Mouse (Mus musculus) neural tube, embryonic 13.5 days (tissue): ENCODE results near the gene Gm44511. TPM values are rescaled to one million over a fixed set of nuclear protein-coding genes. Genes with fewer than 3 reads are reported as not detected.

Experiments
- ATAC-seq: fragments of 200-750 bp; cut with Nextera tagmentation; 2 replicates; pipeline ENCODE4 v1.8.0; 2017; ENCODE audit warnings: low read depth, mild to moderate bottlenecking, moderate TSS enrichment, moderate library complexity
- H3K27ac ChIP-seq: fragments of 300-500 bp; sonication (generic); replicated peaks from 2 replicates; pipeline ENCODE4 v1.5.1; 2015; ENCODE audit warnings: moderate library complexity, mild to moderate bottlenecking, inconsistent platforms
- H3K27me3 ChIP-seq: fragments of 300-500 bp; sonication (generic); 2 replicates; pipeline ENCODE4 v1.6.1; 2015; ENCODE audit warnings: mild to moderate bottlenecking, inconsistent platforms
- H3K36me3 ChIP-seq: fragments of 300-500 bp; sonication (generic); 2 replicates; pipeline ENCODE4 v1.6.1; 2015; ENCODE audit warnings: mild to moderate bottlenecking, inconsistent platforms
- H3K4me1 ChIP-seq: fragments of 300-500 bp; sonication (generic); replicated peaks from 2 replicates; pipeline ENCODE4 v1.6.1; 2015; ENCODE audit warnings: inconsistent platforms
- H3K4me2 ChIP-seq: fragments of 300-500 bp; sonication (generic); 2 replicates; pipeline ENCODE4 v1.6.1; 2015; ENCODE audit warnings: inconsistent platforms, mild to moderate bottlenecking, moderate library complexity
- H3K4me3 ChIP-seq: fragments of 300-500 bp; sonication (generic); 2 replicates; pipeline ENCODE4 v1.5.1; 2015; ENCODE audit warnings: mild to moderate bottlenecking, inconsistent platforms
- H3K9ac ChIP-seq: fragments of 300-500 bp; sonication (generic); 2 replicates; pipeline ENCODE4 v1.6.1; 2015; ENCODE audit warnings: moderate library complexity, mild to moderate bottlenecking, inconsistent platforms
- H3K9me3 ChIP-seq: fragments of 300-500 bp; sonication (generic); 2 replicates; pipeline ENCODE4 v1.6.1; 2016; ENCODE audit warnings: inconsistent platforms
- WGBS: fragments of 180-500 bp; shearing (Covaris S2); methylation state at CpG from one replicate; pipeline ENCODE4 v1.1.7; 2015; 5-methylcytosine and 5-hydroxymethylcytosine counted together
- polyA plus RNA-seq: library from polyadenylated mRNA; unstranded; fragments of >200 nt; fragmentation: Nextera tagmentation; extraction: Ambion mirVana; gene quantifications from 2 replicates; pipeline ENCODE4 v1.2.1, GENCODE M21; 2015

Gm44511 gene
- polyA plus RNA-seq, 1 experiment from 2014 or later: not detected

- Histone ChIP-seq H3K27me3 (no peaks in the 10 kb centered on the region), H3K4me1 (0 out of 2 replicates have a peak, but pooled peaks cover 4% of the 10 kb centered on the region), H3K9me3 (no peaks in the 10 kb centered on the region), H3K9ac (no peak overlapping the region), H3K4me3 (no peak overlapping the region), H3K27ac (no peak overlapping the region), H3K4me2 (no peak overlapping the region), H3K36me3 (no peaks in the 10 kb centered on the region)
- WGBS: 93% methylated on average over 7 of the region's 7 CpGs
- no peak for ATAC-seq
Observed at GRCm38 (mm10) chr6:128737445-128737844, 88.7 kb downstream of the Gm44511 start.

DNA sequence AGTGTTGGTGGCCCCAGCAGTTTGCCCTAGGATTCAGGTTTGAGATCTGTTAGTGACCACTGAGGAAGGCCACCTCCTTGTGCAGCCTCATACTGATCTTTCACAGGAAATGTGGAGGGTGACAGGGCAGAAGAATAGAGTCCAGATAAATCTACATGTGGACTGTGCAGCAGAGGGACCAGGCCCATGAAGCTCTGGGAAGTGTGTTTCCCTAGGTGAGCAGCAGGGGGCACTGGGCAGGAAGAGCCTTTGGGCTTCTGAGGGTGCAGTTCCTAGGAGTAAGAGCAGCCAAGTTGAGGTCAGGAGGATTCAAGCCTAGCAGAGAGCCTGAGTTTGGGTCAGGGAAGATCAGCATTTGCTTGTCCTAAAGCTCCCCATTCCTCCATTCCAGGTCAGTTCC lies 90.0 kb downstream of the Gm44511 start:
- H3K27ac ChIP-seq: no peak overlapping the region
- H3K4me3 ChIP-seq: no peak overlapping the region
- ATAC-seq: no peak
- H3K27me3 ChIP-seq: no peaks in the 10 kb centered on the region
- no peak overlapping the region for H3K4me2 ChIP-seq
- H3K9ac ChIP-seq: no peak overlapping the region
- H3K9me3 ChIP-seq: no peaks in the 10 kb centered on the region
- 0 out of 2 replicates have a peak, but pooled peaks cover 4% of the 10 kb centered on the region for H3K4me1 ChIP-seq
- no peaks in the 10 kb centered on the region for H3K36me3 ChIP-seq

DNA sequence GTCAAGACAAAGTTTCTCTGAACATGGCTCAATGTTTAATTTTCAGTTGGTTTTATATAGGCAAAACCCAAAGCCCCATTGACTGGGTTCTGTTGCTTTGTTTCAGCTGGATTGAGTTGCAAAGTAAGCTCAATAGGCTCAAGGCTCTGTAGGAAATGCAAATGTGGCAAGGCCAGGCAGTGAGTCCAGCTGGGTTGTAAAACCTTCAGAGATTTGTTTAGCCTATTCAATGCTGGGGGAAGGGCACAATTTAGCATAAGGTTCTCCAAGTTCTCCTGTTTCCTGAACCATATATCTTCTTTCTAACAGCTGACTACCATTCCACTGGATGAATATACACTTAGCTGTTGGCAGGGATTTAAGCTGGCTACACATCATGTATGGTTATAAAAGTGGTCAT lies 91.2 kb downstream of the Gm44511 start:
- ATAC-seq: no peak
- H3K27ac ChIP-seq: no peak overlapping the region
- H3K9me3 ChIP-seq: no peaks in the 10 kb centered on the region
- H3K27me3 ChIP-seq: no peaks in the 10 kb centered on the region
- H3K4me3 ChIP-seq: no peak overlapping the region
- H3K9ac ChIP-seq: no peak overlapping the region
- H3K36me3 ChIP-seq: no peaks in the 10 kb centered on the region
- H3K4me1 ChIP-seq: 0 out of 2 replicates have a peak, but pooled peaks cover 4% of the 10 kb centered on the region
- H3K4me2 ChIP-seq: no peak overlapping the region

GRCm38 (mm10) chr6:128733908-128734679 lies 92.0 kb downstream of the Gm44511 start:
- no peak overlapping the region for H3K27ac ChIP-seq
- H3K27me3 ChIP-seq: no peaks in the 10 kb centered on the region
- no peak overlapping the region for H3K9ac ChIP-seq
- ATAC-seq: no peak
- H3K36me3 ChIP-seq: no peaks in the 10 kb centered on the region
- H3K4me2 ChIP-seq: no peak overlapping the region
- WGBS: 60% methylated on average over 5 of the region's 5 CpGs
- 0 out of 2 replicates have a peak, but pooled peaks cover 4% of the 10 kb centered on the region for H3K4me1 ChIP-seq
- no peaks in the 10 kb centered on the region for H3K9me3 ChIP-seq
- no peak overlapping the region for H3K4me3 ChIP-seq

- Histone ChIP-seq H3K4me3 (no peak overlapping the region), H3K4me1 (0 out of 2 replicates have a peak, but pooled peaks cover 4% of the 10 kb centered on the region), H3K9me3 (no peaks in the 10 kb centered on the region), H3K4me2 (no peak overlapping the region), H3K27me3 (no peaks in the 10 kb centered on the region), H3K9ac (no peak overlapping the region), H3K36me3 (no peaks in the 10 kb centered on the region), H3K27ac (no peak overlapping the region)
- no peak for ATAC-seq
- WGBS: 90% methylated on average over 3 of the region's 3 CpGs
Observed at GRCm38 (mm10) chr6:128732032-128732431, 94.1 kb downstream of the Gm44511 start.

Other genes with a start within 250 kb of the Gm44511 start
- gene A2ml1, start 244.7 kb downstream of the Gm44511 start, polyA plus RNA-seq: 0.91 and 1.4 TPM in 2 replicates
- gene Klrb1a, start 202.8 kb downstream of the Gm44511 start, polyA plus RNA-seq: not detected in 2 replicates
- gene Clec2h, start 163.9 kb downstream of the Gm44511 start, polyA plus RNA-seq: not detected in 2 replicates
- 0.63 TPM in 1 of 2 replicates, not detected in the other for gene Klrb1, start 103.3 kb downstream of the Gm44511 start, polyA plus RNA-seq
- gene Klrb1c, start 37.1 kb downstream of the Gm44511 start, polyA plus RNA-seq: 0.10 TPM in 1 of 2 replicates, not detected in the other
- not detected in 2 replicates for gene Klrb1b, start within 50 bp of the Gm44511 start, polyA plus RNA-seq
- gene Clec2i, start 61.3 kb upstream of the Gm44511 start, polyA plus RNA-seq: not detected in 2 replicates
- 0.62 and 0.68 TPM in 2 replicates for gene BC035044, start 64.8 kb upstream of the Gm44511 start, polyA plus RNA-seq
- not detected in 2 replicates for gene Clec2g, start 108.1 kb upstream of the Gm44511 start, polyA plus RNA-seq
- 0.34 and 0.45 TPM in 2 replicates for gene Klrb1f, start 219.6 kb upstream of the Gm44511 start, polyA plus RNA-seq